Mouse (Mus musculus) neural tube, embryonic 12.5 days (tissue): ENCODE data around the gene Ptprcap. TPM values are rescaled to one million over a fixed set of nuclear protein-coding genes. Genes with fewer than 3 reads are reported as not detected.
"Not testable (repeated sequence)": the region's sequence is repeated elsewhere in the genome, so short reads cannot be mapped to it uniquely, and the experiment has no call there.

Experiments used
- ATAC-seq: fragments of 200-750 bp; cut with Nextera tagmentation; 2 replicates; pipeline ENCODE4 v1.8.0; 2017; ENCODE audit warnings: low read depth, mild to moderate bottlenecking, moderate TSS enrichment, moderate library complexity; ENCODE audit not compliant: low FRiP score
- H3K27ac ChIP-seq: fragments of 300-500 bp; sonication (generic); 2 replicates; pipeline ENCODE4 v1.5.1; 2016
- H3K27me3 ChIP-seq: fragments of 300-500 bp; sonication (generic); replicated peaks from 2 replicates; pipeline ENCODE4 v1.6.1; 2016; ENCODE audit warnings: mild to moderate bottlenecking
- H3K36me3 ChIP-seq: fragments of 300-500 bp; sonication (generic); 2 replicates; pipeline ENCODE4 v1.6.1; 2016; ENCODE audit warnings: mild to moderate bottlenecking
- H3K4me1 ChIP-seq: fragments of 300-500 bp; sonication (generic); 2 replicates; pipeline ENCODE4 v1.6.1; 2016
- H3K4me2 ChIP-seq: fragments of 300-500 bp; sonication (generic); replicated peaks from 2 replicates; pipeline ENCODE4 v1.6.1; 2016; ENCODE audit warnings: mild to moderate bottlenecking
- H3K4me3 ChIP-seq: fragments of 300-500 bp; sonication (generic); 2 replicates; pipeline ENCODE4 v1.5.1; 2016
- H3K9ac ChIP-seq: fragments of 300-500 bp; sonication (generic); 2 replicates; pipeline ENCODE4 v1.6.1; 2016; ENCODE audit warnings: mild to moderate bottlenecking
- H3K9me3 ChIP-seq: fragments of 300-500 bp; sonication (generic); 2 replicates; pipeline ENCODE4 v1.6.1; 2016; ENCODE audit warnings: mild to moderate bottlenecking
- WGBS: fragments of 180-500 bp; shearing (Covaris S2); methylation state at CpG from one replicate; pipeline ENCODE4 v1.1.7; 2016; 5-methylcytosine and 5-hydroxymethylcytosine counted together
- polyA plus RNA-seq: library from polyadenylated mRNA; unstranded; fragments of >200 nt; fragmentation: Nextera tagmentation; extraction: Ambion mirVana; gene quantifications from 2 replicates; pipeline ENCODE4 v1.2.1, GENCODE M21; 2016

Gene Ptprcap
- polyA plus RNA-seq, 1 experiment from 2014 or later, result 0.94 TPM

DNA sequence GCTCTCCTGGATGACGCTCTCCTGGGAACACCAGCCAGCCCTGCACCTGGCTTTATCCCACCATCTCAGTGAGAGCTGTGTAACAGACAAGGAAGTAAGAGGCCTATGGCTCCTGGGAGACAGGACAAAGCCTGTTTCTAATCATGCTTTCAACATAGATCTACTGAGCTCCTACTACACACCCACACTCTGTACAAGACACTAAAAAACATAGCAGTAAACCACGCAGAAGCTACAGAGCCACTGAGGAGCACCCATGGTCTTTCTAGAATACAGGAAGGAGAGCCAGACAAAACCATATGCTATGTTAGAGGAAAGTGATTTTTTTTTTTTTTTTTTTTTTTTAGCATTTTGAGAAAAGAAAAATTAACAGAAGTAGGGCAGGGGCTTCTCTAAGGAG is 35.1 kb upstream of the Ptprcap start:
- WGBS, result 94% methylated on average over 2 of the region's 2 CpGs
- ATAC-seq, result no peak
- Histone ChIP-seq H3K9ac (no peak overlapping the region), H3K4me2 (no peak overlapping the region), H3K27me3 (no peaks in the 10 kb centered on the region), H3K36me3 (peaks cover 43% of the 10 kb centered on the region), H3K9me3 (no peaks in the 10 kb centered on the region), H3K27ac (no peak overlapping the region), H3K4me1 (peaks cover 5% of the 10 kb centered on the region; the same call in 1 of the 2 replicates), H3K4me3 (no peak overlapping the region)

- Histone ChIP-seq H3K9me3 (no peaks in the 10 kb centered on the region), H3K4me2 (peak overlapping the region; percentile 52), H3K27ac (no peak overlapping the region), H3K36me3 (peaks cover 28% of the 10 kb centered on the region), H3K9ac (no peak overlapping the region), H3K27me3 (no peaks in the 10 kb centered on the region), H3K4me1 (peaks cover 5% of the 10 kb centered on the region; the same call in 1 of the 2 replicates), H3K4me3 (no peak overlapping the region)
- no peak for ATAC-seq
- WGBS, result 94% methylated on average over 6 of the region's 6 CpGs
These were observed 33.5 kb upstream of the Ptprcap start for GRCm38 (mm10) chr19:4119716-4120487.

- Histone ChIP-seq H3K4me2 (peak overlapping the region; percentile 52), H3K9ac (no peak overlapping the region), H3K27me3 (no peaks in the 10 kb centered on the region), H3K9me3 (no peaks in the 10 kb centered on the region), H3K36me3 (peaks cover 22% of the 10 kb centered on the region), H3K4me1 (peaks cover 5% of the 10 kb centered on the region; the same call in 1 of the 2 replicates), H3K4me3 (no peak overlapping the region), H3K27ac (no peak overlapping the region)
- 94% methylated on average over 2 of the region's 2 CpGs for WGBS
- ATAC-seq, result no peak
These were observed 32.9 kb upstream of the Ptprcap start for GRCm38 (mm10) chr19:4120496-4120895.

- WGBS, result 3% methylated on average over 38 of the region's 38 CpGs
- H3K36me3 ChIP-seq, result peaks cover 15% of the 10 kb centered on the region
- peak; percentile 75 for ATAC-seq
- H3K27ac ChIP-seq, result no peak overlapping the region
- H3K4me2 ChIP-seq, result peak overlapping the region; percentile 52
- H3K4me3 ChIP-seq, result peak overlapping the region; percentile 40
- peak overlapping the region; percentile 44; the same call in 1 of the 2 replicates for H3K9ac ChIP-seq
- H3K4me1 ChIP-seq, result peaks cover 5% of the 10 kb centered on the region; the same call in 1 of the 2 replicates
- H3K27me3 ChIP-seq, result no peaks in the 10 kb centered on the region
- no peaks in the 10 kb centered on the region for H3K9me3 ChIP-seq
These were observed 32.2 kb upstream of the Ptprcap start for GRCm38 (mm10) chr19:4121097-4121805.

GRCm38 (mm10) chr19:4121896-4122295 is 31.5 kb upstream of the Ptprcap start:
- H3K27ac ChIP-seq, H3K9me3 ChIP-seq, H3K4me3 ChIP-seq, H3K36me3 ChIP-seq, H3K4me2 ChIP-seq, H3K27me3 ChIP-seq, H3K9ac ChIP-seq, ATAC-seq: not testable (repeated sequence)
- WGBS, result 67% methylated on average over 6 of the region's 6 CpGs
- peaks cover 12% of the 10 kb centered on the region for H3K4me1 ChIP-seq

DNA sequence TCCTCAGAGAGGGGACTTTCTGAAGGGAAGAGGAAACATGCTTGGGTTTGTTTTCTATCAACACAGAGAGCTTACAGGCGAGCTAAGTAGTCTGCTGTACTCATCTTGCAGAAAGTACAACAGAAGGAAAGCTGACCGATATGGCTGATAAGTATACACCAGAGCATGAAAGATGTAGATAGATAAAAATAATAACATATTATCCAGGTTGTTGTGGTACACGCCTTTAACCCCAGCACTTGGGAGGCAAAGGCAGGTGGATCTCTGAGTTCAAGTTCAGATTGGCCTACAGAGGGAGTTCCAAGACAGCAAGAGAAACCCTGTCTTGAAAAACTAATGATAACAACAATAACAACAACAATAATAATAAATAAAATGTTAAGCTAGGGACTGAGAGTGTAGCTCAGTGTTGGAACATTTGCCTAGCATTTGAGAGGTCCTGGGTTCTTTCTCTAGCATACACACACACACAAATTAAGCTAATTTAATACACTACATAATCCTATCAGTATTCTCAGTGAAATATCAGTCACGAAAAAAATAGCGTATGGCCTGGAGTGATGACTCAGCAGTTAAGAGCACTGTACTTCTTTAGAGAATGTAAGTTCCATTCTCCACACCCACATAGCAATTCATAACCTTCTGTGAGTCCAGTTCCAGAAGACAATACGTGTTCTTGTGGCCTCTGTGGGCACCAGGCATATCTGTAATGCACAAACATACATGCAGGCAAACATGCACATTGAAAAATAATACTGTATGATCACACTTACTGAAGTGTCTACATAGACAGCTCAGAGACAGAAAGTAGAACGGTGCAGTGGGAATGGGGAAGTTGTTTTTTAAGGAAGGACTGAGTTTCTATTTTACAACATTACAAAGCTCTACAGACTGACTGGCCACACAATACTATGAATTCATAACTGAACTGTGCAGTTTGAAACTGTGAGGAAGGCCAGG is 30.7 kb upstream of the Ptprcap start:
- ATAC-seq, result no peak
- WGBS, result 83% methylated on average over 7 of the region's 7 CpGs

GRCm38 (mm10) chr19:4124432-4124831 is 29.0 kb upstream of the Ptprcap start:
- Histone ChIP-seq H3K4me3 (no peak overlapping the region), H3K27me3 (no peaks in the 10 kb centered on the region), H3K27ac (no peak overlapping the region), H3K9me3 (no peaks in the 10 kb centered on the region), H3K4me1 (peaks cover 17% of the 10 kb centered on the region), H3K36me3 (peaks cover 17% of the 10 kb centered on the region), H3K9ac (no peak overlapping the region), H3K4me2 (no peak overlapping the region)
- no peak for ATAC-seq
- 83% methylated on average over 4 of the region's 4 CpGs for WGBS

More for the DNA sequence above, 30.7 kb upstream of the Ptprcap start:
- Histone ChIP-seq H3K9me3 (no peaks in the 10 kb centered on the region), H3K27ac (no peak overlapping the region), H3K27me3 (no peaks in the 10 kb centered on the region), H3K36me3 (peaks cover 6% of the 10 kb centered on the region; the same call in 1 of the 2 replicates), H3K4me2 (no peak overlapping the region), H3K9ac (no peak overlapping the region), H3K4me3 (no peak overlapping the region), H3K4me1 (peaks cover 14% of the 10 kb centered on the region)

- H3K4me1 ChIP-seq, result peaks cover 18% of the 10 kb centered on the region
- WGBS, result 32% methylated on average over 4 of the region's 4 CpGs
- ATAC-seq, result peak; percentile 29
- H3K9me3 ChIP-seq, H3K27me3 ChIP-seq, H3K27ac ChIP-seq: not testable (repeated sequence)
- peaks cover 25% of the 10 kb centered on the region for H3K36me3 ChIP-seq
- peak overlapping the region; percentile 78 for H3K4me3 ChIP-seq
- H3K9ac ChIP-seq, result peak overlapping the region; percentile 82
- H3K4me2 ChIP-seq, result peak overlapping the region; percentile 69
These were observed 28.1 kb upstream of the Ptprcap start for GRCm38 (mm10) chr19:4125268-4125667.

- peak; percentile 93 for ATAC-seq
- no peak within 1 kb of the TSS for H3K27ac ChIP-seq
- no peaks in the 10 kb centered on the region for H3K27me3 ChIP-seq
- H3K4me2 ChIP-seq, result peak within 1 kb of the TSS; percentile 69
- H3K36me3 ChIP-seq, result peaks cover 29% of the 10 kb centered on the region
- peaks cover 14% of the 10 kb centered on the region for H3K4me1 ChIP-seq
- under 1% methylated on average over 64 of the region's 64 CpGs for WGBS
- no peaks in the 10 kb centered on the region for H3K9me3 ChIP-seq
- peak within 1 kb of the TSS; percentile 78 for H3K4me3 ChIP-seq
- peak within 1 kb of the TSS; percentile 82 for H3K9ac ChIP-seq
These were observed 27.4 kb upstream of the Ptprcap start, which contains the start of gene Aip for GRCm38 (mm10) chr19:4125741-4126696. Gene Aip (minus strand): TSS chr19:4125858.

- Histone ChIP-seq H3K4me1 (peaks cover 14% of the 10 kb centered on the region), H3K27me3 (no peaks in the 10 kb centered on the region), H3K4me3 (peak overlapping the region; percentile 78), H3K4me2 (peak overlapping the region; percentile 69), H3K9ac (peak overlapping the region; percentile 82), H3K9me3 (no peaks in the 10 kb centered on the region), H3K27ac (no peak overlapping the region), H3K36me3 (peaks cover 38% of the 10 kb centered on the region)
- WGBS, result 62% methylated on average over 7 of the region's 7 CpGs
- no peak for ATAC-seq
These were observed 26.5 kb upstream of the Ptprcap start for GRCm38 (mm10) chr19:4126759-4127495.
